Mouse (Mus musculus): ENCODE measurements at regions not wholly inside any gene's neighbourhood (a gene's known extent, or its start where the extent isn't known, plus 50 kb on each side); places are given as distances from the start of the nearest gene placed in this dataset.
"Not testable (repeated sequence)": the region's sequence is repeated elsewhere in the genome, so short reads cannot be mapped to it uniquely, and the experiment has no call there.

DNA sequence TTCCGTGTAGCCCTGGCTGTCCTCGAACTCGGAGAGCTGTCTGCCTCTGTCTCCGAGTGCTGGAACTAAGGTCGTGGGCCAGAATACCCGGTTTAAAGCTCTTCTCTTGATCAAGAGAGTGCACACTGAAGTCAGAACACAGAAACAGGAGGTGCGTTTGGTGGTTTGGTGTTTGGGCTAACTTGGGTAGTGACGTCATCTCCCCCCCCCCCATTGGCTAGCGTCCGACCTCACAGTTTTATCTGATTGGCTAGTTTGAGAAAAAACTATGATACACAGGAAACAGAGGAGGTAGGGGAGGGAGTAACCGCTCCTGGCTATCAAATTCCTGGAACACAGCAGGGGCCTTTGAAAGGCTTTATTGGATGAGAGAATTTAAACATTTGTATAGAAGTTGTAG, 60.2 kb upstream of the Pim1 start:
- no peak for DNase-seq (ENCODE audit: low spot score)

DNA sequence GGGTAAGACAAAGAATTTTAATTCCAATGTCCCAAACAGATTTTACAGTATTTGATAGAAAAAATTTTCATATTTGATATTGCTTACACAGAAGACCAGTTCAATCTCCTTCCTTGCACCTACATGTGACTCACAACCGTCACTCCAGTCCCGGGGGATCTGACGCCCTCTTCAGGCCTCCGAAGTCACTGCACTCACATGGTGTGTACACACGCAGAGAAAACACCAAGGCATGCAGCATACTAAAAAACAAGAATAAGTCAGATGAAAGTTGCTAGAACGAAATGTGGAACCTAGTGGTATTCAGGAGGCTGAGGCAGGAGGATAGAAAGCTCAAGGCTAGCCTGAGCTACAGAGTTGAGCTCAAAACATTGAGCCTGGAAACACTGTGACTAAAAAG, 59.7 kb upstream of the Pim1 start:
- no peak for DNase-seq (ENCODE audit: low spot score)

DNA sequence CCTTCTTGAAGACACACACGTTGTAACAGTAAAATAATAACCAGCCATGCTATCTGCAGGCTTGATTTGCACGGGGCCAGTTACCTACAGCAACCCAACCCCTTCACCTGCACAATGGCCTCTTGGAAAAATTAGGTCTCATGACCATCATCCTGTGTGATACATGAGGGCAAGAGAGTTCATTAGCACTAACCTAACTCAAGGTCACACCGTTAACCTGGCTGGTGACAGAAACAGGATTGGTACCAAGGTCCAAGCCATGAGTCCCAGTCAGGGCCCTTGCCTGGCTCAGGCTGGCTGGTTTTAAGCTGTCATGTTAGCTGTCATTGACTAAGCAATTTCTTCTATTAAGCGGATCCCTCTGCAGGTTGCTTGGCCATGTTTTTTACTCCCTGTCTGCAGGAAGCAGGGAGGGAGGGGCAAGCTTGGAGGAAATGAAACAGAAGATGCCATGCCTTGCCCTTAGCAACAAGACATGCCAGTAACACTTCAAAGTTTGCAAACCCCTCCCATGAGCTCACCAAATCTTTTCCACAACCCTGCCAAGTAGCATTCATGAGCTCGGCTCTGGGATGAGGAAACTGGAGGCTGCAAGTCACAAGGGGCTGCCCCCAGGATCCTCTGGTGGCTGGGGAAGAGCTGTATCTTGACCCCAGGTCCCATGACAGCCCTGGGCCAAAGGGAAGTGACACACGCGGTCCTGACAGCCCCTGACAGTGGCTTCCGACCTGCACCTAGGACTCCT, 58.8 kb upstream of the Pim1 start:
- no peak for DNase-seq (ENCODE audit: low spot score)

DNA sequence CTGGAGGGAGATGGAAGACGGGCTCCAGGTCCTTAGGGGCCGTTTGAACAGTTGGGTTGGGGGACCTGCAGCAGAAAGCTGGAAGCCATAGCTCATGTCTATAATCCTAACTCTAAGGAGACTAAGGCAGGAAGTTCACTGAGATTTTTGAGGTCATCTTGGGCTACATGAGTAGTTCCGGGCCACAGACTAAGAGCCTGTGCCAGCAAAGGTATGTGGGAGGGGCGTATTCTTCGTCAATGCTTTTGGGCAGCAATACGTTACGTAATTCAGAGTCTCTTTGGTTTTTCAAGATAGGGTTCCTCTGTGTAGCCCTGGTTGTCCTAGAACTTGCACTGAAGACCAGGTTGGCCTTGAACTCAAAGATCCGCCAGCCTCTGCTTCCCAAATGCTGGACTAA, 57.9 kb upstream of the Pim1 start:
- DNase-seq (ENCODE audit: low spot score), result no peak

DNA sequence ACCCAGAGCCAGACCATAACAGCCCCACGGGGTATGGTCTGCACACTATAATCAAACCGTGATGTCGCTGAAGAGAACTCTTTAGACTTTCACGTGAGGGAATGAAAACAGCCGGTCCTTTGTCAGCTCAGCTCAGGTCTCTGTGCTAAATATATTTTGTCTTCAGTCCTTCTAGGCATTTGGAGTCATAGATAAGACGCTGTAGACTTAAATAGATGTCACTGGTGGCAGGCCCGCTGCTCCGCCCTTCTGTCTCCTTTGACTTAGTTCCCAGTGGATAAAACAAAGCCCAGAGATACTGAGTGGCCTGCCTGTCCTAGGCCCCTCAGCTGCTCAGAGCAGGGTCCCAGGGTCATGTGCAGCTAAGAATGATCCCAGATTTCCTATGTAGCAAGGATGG, 57.2 kb upstream of the Pim1 start:
- no peak for DNase-seq (ENCODE audit: low spot score)

DNA sequence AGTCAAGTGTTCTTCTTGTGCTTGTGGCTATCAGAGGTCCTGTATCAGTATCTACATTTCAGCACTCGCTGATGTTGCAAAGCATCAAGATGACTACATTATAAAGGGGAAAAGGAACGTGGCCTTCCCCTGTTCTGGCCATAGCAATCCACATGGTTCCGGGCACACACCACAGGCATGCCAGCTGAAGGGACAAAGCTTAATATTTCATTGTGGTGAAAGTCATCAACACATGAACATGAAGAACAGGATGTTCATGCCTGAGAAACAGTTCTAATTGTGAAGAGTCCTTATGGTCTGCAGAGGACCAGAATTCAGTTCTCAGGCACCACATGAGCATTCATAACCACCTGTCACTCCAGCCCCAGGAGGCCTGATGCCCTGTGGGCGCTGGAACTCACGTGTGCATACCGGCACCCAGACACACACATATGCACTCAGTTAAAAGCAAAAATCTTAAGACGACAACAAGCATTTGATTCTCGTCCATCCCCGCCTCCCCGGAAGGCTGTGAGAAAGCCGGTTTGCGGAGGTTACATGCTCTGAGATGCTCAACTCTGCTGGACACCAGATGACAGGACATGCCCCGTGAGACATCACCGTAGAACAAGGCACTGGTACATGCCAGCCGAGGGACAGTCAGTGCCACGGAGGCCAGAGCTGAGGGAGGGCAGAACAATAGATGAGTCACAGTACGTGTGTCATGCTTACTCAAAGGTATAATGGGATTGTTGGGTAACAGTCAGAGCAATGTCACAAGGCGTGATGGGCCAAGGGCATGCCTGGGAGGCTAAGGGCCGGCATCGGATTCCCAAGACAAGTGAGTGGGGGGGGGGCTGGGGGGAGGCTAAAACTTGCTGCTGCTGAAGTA, 56.2 kb upstream of the Pim1 start:
- no peak for DNase-seq (ENCODE audit: low spot score)

DNA sequence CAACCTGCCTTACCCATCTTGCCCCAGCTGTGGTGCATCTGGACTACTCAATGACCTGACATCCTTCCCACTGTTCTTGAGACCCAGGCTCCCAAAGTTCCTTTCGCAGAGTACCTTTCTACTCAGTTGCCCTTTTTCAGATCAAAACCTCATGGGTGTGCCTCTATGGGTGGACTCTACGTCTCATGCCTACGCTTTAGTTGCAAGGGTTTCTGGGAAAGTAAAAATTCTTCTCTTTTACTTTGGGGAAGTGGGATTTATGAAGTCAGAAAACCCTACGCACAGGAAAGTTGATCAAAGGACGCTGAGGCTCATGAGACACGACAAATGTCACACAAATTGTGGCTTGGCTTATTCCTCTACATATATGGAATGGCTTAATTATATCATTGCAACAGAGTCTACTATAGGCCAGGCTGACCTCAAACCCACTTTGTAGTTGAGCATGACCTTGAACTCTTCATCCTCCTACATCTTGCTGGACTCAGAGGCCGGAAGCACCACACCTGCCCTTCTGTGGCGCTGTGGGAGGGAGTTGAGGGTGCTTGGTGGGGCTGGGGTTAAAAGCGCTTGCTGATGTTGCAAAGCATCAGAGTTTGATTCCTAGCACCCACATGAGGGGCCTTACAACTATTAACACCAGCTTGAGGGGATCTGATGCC, 55.1 kb upstream of the Pim1 start:
- no peak for DNase-seq (ENCODE audit: low spot score)

DNA sequence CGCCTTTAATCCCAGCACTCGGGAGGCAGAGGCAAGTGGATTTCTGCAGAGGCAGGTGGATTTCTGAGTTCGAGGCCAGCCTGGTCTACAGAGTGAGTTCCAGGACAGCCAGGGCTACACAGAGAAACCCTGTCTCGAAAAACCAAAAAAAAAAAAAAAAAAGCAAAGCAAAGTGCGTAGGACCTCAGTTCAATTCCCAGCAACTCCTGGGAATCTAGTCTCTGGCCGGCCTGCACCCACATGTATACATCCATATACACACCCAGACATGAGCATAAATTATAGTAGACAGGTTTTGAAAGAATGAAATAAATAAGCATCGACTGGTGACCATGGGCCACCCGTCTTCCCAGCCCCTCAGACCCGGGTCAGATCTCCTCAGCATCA, 54.1 kb upstream of the Pim1 start:
- not testable (repeated sequence) for DNase-seq (ENCODE audit: low spot score)

DNA sequence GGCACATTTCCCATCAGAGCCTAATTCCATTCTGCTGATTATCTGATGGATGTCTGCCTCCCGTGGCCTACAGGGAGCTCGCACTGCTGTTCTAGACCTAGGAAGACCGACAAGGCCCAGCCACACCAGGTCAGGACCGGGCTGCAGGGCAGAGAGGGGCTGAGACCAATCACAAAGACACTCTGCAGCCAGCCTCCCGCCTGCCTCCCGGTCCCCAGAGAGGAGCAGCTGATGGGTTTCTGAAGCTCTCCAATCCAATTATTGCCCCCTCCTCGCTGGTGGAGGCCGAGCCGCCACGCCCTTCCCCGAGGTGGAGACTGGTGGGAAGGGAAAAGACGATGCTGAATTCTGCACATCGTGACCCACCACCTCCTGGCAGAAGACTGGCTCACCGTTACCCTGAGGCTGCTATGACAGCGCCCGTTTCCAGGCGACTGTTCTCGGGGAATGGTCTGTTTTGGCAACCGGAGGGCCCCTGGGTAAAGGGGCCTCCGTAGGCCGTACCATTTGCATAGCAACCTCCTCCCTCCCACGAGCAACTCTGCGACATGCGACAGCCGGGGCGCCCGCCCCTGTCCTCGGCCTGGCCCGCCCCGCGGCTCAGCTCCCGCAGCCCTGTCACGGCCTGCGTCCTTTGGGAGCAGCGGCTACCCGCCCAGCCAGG, 53.5 kb upstream of the Pim1 start:
- DNase-seq (ENCODE audit: low spot score), result peak; percentile 47

DNA sequence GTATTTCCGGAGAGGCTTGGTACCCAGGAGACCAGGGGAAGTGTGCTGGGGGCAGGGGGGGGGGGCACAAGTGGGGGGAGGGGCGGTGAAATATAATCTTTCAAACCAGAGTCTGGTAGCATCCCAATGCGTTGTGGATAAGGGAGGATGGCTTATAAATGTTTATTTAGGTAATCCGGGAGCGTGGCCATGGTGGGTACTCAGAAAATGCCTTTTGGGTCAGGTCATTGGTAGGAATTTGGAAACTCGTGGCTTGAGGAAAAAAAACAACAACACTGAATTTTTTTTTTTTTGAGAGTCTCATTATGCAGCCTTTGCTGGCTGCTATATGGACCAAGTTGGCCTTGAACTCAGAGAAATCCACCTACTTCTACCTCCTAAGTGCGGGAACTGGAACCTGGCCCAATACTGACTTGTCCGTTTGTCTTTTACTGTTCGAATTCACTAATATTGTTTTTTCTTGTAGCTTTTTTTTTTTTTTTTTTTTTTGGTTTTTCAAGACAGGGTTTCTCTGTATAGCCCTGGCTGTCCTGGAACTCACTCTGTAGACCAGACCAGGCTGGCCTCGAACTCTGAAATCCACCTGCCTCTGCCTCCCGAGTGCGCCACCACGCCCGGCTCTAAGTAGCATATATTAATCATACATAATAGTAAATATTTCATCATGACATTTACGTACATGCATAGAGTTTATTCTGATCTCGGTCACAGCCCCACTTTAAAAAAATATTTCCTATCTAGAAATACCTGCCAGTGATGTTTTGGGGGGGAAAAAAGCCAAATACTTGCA, 52.8 kb upstream of the Pim1 start:
- DNase-seq (ENCODE audit: low spot score), result no peak

DNA sequence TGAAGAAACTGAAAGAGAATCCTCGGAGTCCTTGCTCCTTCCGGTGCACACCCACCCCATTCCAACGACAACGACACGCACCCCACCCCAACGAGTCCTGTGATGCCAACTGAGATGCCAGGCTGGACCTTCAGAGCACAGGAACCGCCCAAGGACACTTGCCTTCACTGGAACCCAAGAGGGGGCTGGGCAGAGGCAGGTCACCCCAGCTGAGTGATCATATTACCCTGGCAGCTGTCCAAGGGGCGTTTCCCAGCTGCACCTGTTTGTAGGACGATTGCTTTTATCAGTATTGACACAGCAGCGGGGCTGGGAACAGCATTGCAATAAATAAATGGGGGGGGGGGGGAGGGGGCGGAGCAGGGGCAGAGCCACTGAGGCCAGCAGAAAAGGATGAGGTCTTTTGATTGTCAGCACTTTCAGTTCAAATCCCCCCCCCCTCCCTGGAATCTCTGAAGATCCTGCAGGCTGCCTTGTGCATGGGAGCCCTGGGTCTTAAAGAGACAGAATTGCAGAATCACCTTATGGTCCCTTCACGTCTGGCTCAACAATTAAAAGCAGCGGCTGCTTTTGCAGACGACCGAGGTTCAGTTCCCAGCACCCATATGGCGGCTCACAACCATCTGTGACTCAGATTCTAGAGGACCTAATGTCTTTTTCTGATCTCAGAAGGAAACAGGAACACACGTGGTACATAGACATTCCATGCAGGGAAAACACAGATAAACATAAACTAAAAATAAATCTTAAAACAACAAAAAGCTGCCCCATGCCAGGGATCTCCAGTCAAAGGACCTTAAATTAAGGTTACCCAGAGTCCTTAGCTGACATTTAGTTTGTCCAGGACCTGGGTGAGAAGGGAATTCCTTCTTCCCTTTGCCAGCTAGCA, 52.0 kb upstream of the Pim1 start:
- peak; percentile 86 for DNase-seq (ENCODE audit: low spot score)

DNA sequence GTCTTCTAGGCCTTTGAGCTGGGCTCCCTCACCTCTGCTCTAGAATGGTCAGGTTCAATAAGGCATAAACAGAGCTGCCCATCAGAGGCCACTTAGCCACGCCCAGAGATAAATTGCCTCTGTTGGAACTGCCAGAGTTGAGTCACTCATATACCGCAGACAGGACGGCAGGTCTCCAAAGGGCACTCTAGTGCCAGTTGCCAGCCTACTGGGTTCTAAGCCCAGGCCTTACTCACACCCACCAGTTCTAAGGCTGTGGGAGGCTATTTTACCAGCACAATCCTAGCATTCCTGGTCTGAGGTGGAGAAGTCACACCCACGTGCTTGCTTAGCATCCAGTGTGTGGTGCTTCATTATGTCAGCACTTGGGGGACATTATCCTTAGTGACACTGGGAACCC, 50.6 kb upstream of the Pim1 start:
- DNase-seq (ENCODE audit: low spot score), result peak; percentile 43

DNA sequence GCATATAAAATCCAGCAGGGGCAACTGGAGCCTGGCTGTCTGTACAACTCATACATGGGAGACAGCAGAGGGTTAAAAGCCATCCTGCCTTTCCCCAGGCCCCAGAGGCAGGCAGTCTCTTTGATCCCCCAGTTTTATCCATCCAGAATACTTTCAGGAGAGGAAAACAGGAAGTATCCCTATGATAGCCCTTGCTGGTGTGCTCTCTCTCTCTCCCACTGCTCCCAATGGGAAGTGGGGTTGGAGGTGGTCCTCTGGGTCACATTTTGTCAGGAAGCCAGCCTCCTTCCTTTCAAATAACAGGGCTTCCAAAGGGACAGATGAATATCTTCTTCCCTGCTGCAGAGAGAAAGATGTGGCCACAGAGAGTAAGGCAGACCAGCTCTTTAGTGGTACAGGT, 50.1 kb upstream of the Pim1 start:
- DNase-seq (ENCODE audit: low spot score), result no peak
